Mouse (Mus musculus): ENCODE measurements at regions not wholly inside any gene's neighbourhood (a gene's known extent, or its start where the extent isn't known, plus 50 kb on each side); places are given as distances from the start of the nearest gene placed in this dataset.

GRCm38 (mm10) chr5:4697346-4698095 lies 60.3 kb downstream of the Fzd1 start:
- DNase-seq (ENCODE audit: low spot score in 2 of 2), result no peak

DNA sequence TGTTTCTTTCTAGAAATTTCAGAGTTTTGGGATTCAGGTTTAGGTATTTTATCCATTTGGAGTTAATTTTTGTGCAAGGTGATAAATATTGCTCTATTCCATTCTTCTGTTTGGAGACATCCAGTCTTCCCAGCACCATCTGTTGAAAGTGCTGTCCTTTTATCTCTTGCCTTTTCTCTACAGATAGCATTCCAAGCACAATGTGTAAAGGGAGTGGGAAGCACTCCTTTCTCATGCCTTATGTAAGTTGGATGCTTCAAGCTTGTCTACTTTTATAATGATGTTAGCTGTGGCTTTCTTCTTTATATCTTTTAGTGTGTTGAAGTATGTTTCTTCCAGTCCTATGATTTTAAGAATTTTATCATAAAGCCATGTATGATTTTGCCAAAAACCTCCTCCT lies 61.1 kb downstream of the Fzd1 start:
- DNase-seq (ENCODE audit: low spot score in 2 of 2), result no peak

DNA sequence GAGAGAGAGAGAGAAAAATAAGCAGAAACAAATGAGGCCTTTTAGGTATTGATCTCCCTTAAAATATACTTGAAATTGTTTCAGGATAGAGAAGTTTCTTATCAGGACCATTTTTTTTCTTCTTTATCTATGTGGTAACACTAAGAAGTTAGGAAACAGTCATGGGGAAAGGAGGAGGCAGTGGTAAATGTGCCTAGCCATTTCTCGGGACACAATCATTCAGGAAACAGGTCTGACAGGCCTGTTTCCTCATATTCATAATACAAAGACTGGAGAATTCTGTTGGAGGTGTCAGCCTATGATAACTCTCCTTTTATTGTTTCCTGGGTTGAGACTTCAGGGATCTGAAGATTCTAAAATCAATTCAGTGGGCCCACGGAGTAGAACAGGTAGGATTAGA lies 68.7 kb downstream of the Fzd1 start:
- no peak for DNase-seq (ENCODE audit: low spot score in 2 of 2)

DNA sequence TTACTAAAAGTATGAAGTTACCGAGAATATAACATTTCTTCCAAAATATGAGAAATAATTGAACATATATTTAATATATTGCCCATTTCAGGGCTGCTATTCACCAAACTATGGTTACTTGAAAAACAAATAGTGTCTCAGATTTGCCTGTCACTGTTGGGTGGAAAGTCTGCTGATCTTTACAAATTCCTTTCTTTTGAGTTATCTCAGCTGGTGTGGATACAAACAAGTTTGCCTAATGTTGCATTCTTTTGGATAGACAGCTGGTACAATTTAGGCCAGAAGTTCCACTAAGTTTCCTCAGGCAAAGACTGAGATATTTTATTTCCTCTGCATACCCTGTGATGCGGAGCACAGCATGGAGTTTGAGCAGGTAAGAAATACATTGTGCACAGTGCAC lies 82.5 kb downstream of the Fzd1 start:
- no peak for DNase-seq (ENCODE audit: low spot score in 2 of 2)

- no peak for DNase-seq (ENCODE audit: low spot score in 2 of 2)
These were observed 91.5 kb downstream of the Fzd1 start for GRCm38 (mm10) chr5:4666381-4666780.

- no peak for DNase-seq (ENCODE audit: low spot score in 2 of 2)
These were observed 91.9 kb downstream of the Fzd1 start for GRCm38 (mm10) chr5:4665978-4666377.

GRCm38 (mm10) chr5:4664918-4665317 lies 92.9 kb downstream of the Fzd1 start:
- no peak for DNase-seq (ENCODE audit: low spot score in 2 of 2)

DNA sequence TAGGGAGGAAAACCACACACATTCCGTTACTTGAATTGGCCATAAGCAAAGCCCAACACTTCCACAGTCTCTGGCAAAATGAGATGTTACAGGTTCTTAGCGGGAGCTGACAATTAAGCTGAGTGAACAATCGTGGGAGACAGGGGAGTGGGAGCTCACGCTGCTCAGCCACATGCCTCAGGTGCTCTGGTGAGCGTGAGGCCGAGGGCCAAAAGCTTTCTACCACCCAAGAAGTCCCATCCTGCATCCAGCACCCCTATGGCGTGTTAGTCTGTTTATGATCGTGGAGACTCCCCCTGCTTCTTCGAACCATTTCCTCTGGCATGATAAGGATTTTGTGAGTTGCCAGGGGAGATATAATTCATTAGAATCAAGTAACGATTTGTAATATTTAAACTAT lies 93.3 kb downstream of the Fzd1 start:
- DNase-seq (ENCODE audit: low spot score in 2 of 2), result no peak

DNA sequence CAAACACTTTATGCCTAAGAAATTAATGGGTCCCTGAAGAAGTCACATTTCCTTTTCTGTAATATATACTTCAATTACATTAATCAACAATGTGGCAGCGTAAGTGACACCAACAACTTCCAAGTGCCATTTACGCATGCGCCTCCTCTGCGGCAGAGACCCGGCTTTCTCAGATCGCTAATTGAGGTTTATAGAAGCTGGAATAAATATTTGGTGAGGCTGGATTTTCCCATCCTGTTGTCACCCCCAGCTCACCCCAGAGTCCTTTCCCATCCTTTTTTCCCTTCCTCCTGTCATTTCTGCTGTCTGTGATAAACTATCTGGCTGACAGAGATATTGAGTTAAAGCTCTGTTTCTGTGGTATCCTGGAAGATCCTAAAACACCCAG lies 95.6 kb downstream of the Fzd1 start:
- DNase-seq (ENCODE audit: low spot score in 2 of 2), result no peak

DNA sequence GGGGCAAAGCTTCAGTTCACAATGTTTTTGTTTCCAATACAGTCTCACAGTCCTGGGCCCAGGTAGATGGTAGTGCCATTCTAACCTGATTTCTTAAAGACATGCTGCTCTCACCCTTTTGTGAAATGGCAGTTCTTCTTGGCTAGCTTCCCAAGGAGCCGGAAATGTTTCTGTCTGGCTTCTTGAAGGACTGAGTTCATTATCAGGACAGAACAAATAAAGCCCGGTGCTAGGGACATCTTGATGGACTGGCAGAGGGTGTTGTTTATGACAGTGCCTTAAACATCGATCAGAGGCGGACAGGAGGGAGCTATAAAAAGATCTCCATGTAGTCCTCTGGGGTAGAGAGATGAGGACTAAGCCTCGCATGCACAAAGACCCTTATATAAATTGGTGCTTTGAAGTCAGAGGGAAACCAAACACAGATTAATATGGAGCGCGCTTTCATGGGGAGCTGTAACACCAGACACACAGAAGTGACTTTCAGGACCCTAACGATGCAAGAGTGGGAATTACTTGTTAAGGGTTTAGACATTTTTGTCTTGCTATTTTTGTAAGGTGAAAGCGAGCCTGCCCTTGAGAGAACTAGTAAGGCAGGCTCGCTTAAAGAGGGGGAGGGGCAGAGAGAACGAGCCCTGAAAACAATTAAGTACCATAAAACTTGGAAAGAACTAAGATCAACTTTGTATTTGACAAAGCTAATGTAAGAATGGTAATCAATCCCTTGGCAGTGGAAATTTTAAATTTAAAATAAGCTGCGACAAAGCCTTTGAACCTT lies 96.2 kb downstream of the Fzd1 start:
- DNase-seq (ENCODE audit: low spot score in 2 of 2), result no peak

DNA sequence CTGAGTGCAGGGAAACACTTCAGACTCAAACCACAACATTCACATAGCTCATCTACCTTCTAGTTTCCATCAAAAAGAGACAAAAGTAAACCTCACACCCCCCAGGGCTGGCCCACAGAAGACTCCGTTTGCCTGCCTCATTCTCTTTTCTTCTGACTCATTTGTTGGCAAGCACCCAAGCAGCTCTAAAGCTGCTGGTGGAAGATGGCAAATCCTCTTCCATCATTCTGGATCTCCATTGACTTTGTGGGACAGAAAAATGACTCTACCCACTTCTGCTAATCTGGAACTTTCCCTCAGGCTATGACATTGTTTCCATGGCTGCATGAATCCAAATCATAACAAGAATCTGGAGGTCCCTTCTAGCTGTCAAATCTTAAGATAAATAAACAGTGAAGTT lies 99.9 kb downstream of the Fzd1 start:
- no peak for DNase-seq (ENCODE audit: low spot score in 2 of 2)

DNA sequence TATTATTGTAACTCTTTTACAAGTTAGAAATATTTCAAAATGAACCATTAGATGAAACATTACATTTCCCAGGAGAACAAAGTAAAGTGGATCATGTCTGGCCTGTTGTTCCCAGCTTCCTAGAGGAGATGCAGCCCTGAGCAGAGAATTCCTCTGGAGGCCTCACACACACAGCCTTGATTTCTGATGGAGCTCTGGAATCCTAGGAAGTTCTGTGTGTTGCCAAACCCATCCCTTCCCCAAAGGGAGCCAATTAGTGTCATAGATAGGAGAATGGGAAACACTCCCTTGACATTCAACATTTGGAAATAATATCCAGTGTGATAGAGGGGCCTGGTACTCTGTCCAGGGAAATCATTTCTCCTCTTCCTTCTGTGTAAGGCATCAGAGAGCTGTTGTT lies 103.6 kb downstream of the Fzd1 start:
- DNase-seq (ENCODE audit: low spot score in 2 of 2), result no peak

DNA sequence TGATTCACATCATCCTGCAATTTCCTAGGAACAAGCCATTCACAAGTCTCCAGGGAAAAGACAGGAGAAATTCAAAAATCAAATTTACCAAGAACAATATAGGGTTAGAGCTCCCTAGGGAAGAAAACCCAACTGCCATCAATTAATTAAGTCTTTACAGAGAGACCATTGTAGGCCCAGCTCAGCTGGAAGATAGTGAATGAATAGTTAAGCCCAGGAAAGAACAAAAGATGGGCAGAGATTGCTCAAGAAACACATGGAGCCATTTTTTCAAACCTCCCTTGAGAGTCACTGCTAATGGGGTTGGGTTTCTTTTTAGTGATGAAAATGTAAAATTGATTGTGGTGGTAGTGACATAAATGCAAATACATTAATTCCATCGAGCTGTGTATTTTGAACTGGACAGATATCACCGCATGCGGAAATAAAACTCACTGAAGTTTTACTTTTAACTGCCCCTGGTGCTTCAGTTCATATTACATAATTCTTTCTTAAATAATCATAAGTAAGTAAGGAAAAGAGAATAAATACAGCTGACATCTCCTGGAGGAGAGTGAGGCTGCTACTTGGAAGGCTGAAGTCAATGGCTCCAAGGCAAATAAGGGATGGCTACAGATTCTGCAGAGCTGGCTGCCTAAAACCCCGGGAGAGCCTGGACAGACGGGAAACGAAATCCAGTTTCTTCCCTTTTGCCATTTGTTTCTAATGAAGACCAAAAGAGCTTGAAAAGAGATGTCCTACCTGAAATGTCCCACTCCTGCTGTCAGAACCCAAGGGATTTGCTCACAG lies 106.5 kb downstream of the Fzd1 start:
- no peak for DNase-seq (ENCODE audit: low spot score in 2 of 2)

- no peak for DNase-seq (ENCODE audit: low spot score in 2 of 2)
These were observed 107.1 kb downstream of the Fzd1 start for GRCm38 (mm10) chr5:4650709-4651108.

GRCm38 (mm10) chr5:4649858-4650556 lies 107.8 kb downstream of the Fzd1 start:
- DNase-seq (ENCODE audit: low spot score in 2 of 2), result peak in 1 of 2 experiments; percentile 22

GRCm38 (mm10) chr5:4641041-4641440 lies 116.8 kb downstream of the Fzd1 start:
- DNase-seq (ENCODE audit: low spot score in 2 of 2), result no peak

DNA sequence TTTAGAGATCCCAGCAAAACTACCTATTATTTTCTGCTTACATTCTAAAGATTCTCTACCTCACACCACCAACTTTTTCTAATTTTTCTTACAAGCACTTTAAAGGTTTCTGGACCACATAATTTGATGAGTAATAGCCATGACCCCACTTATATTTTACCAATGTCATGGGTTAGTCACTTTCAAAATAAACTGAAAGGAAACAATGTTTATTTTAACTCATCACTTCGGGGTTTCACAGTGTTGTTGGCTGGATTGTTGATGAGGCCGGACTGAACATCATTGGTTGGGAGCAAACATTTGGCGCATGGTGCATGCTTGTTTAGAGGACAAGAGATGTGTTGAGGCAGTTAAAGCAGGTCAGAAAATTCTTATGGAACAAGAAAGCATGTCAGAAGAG lies 124.1 kb downstream of the Fzd1 start:
- DNase-seq (ENCODE audit: low spot score in 2 of 2), result no peak

DNA sequence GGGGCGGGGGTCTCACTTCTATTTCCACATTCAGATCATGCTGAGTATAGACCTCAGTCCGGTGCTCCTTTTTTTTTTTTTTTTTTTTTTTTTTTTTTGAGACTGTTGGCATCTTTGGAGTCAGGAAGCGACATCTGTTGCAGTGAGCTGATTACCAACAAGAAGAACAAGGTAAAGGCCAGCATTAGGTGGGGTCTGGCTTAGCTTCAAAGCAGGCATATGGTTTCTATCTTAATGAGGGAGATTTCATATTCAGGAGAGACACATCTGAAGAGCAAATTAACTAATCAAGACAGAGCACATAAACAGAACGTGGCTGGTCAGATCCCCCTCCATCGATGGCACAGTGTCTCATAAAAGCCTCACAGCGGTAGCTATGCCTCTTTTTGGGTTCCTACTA lies 132.6 kb downstream of the Fzd1 start:
- no peak for DNase-seq (ENCODE audit: low spot score in 2 of 2)

GRCm38 (mm10) chr5:4623625-4624024 lies 134.2 kb downstream of the Fzd1 start:
- DNase-seq (ENCODE audit: low spot score in 2 of 2), result peak in 1 of 2 experiments; percentile 2

DNA sequence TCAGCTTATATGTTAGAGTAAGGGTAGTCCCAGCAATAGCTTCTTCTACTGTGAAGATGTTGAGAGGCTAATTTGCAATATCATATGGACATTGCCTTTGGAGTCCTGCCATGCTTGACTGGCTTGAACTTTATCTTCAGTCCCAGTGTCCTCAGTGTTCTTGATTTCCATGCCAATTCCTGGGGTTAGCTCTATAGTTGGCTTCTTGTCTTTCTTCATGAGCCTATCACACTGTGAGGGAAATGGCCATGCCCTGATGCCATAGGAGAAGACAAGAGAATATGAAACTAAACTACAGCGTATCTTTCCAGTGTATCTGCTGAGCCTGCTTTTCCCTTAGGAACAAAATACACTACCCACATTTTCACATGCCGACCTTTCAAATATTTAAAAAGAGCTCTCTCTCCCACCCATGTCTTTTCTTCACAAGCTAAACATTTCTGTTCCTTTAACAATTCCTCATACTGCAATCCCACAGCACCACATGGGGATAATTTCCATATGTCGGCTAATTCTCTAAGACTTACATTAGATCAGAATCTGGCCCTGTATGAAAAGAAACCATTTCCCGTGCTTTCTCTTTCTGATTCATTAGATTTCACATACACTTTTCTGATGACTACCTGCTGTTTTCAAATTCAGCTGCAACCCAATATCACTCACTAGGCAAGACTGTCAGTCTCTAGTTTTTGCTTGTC lies 137.2 kb downstream of the Fzd1 start:
- no peak for DNase-seq (ENCODE audit: low spot score in 2 of 2)

DNA sequence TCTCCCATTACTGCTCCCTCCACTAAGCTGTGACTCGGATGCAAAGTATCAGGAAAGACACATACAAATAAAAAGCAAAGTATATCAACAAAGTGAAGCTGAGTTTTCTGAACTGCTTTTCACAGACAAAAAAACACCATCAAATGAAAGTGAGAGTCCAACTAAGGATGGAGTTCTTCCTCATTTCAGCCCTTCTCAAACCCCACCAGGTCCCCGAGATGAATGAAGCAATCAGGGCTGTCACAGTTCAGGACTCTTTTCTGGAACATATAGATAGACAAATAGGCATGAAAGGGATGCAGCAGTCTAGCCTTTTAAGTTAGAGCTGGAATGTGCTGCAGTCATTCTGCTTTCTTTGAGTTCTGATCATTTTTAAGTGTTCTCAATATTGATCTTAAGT lies 142.6 kb downstream of the Fzd1 start:
- no peak for DNase-seq (ENCODE audit: low spot score in 2 of 2)
